Mouse (Mus musculus) lung, embryonic 16.5 days (tissue): Measurements from ENCODE around the gene Gabra1. TPM values are rescaled to one million over a fixed set of nuclear protein-coding genes. Genes with fewer than 3 reads are reported as not detected.

Source experiments
- ATAC-seq: fragments of 200-750 bp; cut with Nextera tagmentation; 2 replicates; pipeline ENCODE4 v1.8.0; 2017; ENCODE audit warnings: low read depth, mild to moderate bottlenecking, moderate library complexity
- H3K27ac ChIP-seq: fragments of 300-500 bp; sonication (generic); 2 replicates; pipeline ENCODE4 v1.5.1; 2014; ENCODE audit warnings: mild to moderate bottlenecking, control low read depth, low read length
- H3K27me3 ChIP-seq: fragments of 300-500 bp; sonication (generic); 2 replicates; pipeline ENCODE4 v1.6.1; 2014; ENCODE audit warnings: low read depth, low read length, mixed read lengths; ENCODE audit not compliant: control insufficient read depth, insufficient read depth
- H3K36me3 ChIP-seq: fragments of 300-500 bp; sonication (generic); 2 replicates; pipeline ENCODE4 v1.6.1; 2014; ENCODE audit warnings: low read length; ENCODE audit not compliant: control insufficient read depth, insufficient read depth
- H3K4me1 ChIP-seq: fragments of 300-500 bp; sonication (generic); replicated peaks from 2 replicates; pipeline ENCODE4 v1.6.1; 2014; ENCODE audit warnings: low read length, mixed read lengths; ENCODE audit not compliant: control insufficient read depth, insufficient read depth
- H3K4me2 ChIP-seq: fragments of 300-500 bp; sonication (generic); 2 replicates; pipeline ENCODE4 v1.6.1; 2014; ENCODE audit warnings: low read depth, low read length, control low read depth
- H3K4me3 ChIP-seq: fragments of 300-500 bp; sonication (generic); 2 replicates; pipeline ENCODE4 v1.5.1; 2014; ENCODE audit warnings: mild to moderate bottlenecking, low read length, control low read depth
- H3K9ac ChIP-seq: fragments of 300-500 bp; sonication (generic); 2 replicates; pipeline ENCODE4 v1.6.1; 2014; ENCODE audit warnings: low read length, control low read depth
- H3K9me3 ChIP-seq: fragments of 300-500 bp; sonication (generic); 2 replicates; pipeline ENCODE4 v1.6.1; 2016; ENCODE audit warnings: low read length; ENCODE audit not compliant: control insufficient read depth
- WGBS: fragments of 180-500 bp; shearing (Covaris S2); extraction: QIAGEN DNeasy Blood & Tissue Kit; methylation state at CpG from one replicate; pipeline ENCODE4 v1.1.7; 2014; 5-methylcytosine and 5-hydroxymethylcytosine counted together
- polyA plus RNA-seq: library from polyadenylated mRNA; unstranded; fragments of >200 nt; fragmentation: Nextera tagmentation; extraction: Ambion mirVana; gene quantifications from 2 replicates; pipeline ENCODE4 v1.2.1, GENCODE M21; 2015

Gabra1 gene
- polyA plus RNA-seq: 0.58 and 1.2 TPM in 2 replicates

GRCm38 (mm10) chr11:42182825-42183152 is at the start of gene Gabra1:
Gabra1 (minus strand) TSS chr11:42182930.
- Histone ChIP-seq H3K36me3 (no peaks in the 10 kb centered on the region), H3K4me2 (peak within 1 kb of the TSS; percentile 74), H3K27ac (no peak within 1 kb of the TSS), H3K27me3 (peaks cover 5% of the 10 kb centered on the region), H3K9me3 (no peaks in the 10 kb centered on the region), H3K4me1 (0 out of 2 replicates have a peak, but pooled peaks cover 4% of the 10 kb centered on the region), H3K4me3 (peak within 1 kb of the TSS; percentile 50), H3K9ac (peak within 1 kb of the TSS; percentile 58)
- ATAC-seq: no peak
- 2% methylated on average over 13 of the region's 13 CpGs for WGBS

GRCm38 (mm10) chr11:42181973-42182824 is 531 bp downstream of the Gabra1 start:
- WGBS: under 1% methylated on average over 35 of the region's 35 CpGs
- H3K36me3 ChIP-seq: no peaks in the 10 kb centered on the region
- H3K4me2 ChIP-seq: peak overlapping the region; percentile 74
- H3K27me3 ChIP-seq: peaks cover 5% of the 10 kb centered on the region
- no peaks in the 10 kb centered on the region for H3K9me3 ChIP-seq
- H3K9ac ChIP-seq: peak overlapping the region; percentile 58
- ATAC-seq: peak; percentile 36; the same call in 1 of the 2 replicates
- H3K4me1 ChIP-seq: 0 out of 2 replicates have a peak, but pooled peaks cover 4% of the 10 kb centered on the region
- no peak overlapping the region for H3K27ac ChIP-seq
- H3K4me3 ChIP-seq: peak overlapping the region; percentile 50

DNA sequence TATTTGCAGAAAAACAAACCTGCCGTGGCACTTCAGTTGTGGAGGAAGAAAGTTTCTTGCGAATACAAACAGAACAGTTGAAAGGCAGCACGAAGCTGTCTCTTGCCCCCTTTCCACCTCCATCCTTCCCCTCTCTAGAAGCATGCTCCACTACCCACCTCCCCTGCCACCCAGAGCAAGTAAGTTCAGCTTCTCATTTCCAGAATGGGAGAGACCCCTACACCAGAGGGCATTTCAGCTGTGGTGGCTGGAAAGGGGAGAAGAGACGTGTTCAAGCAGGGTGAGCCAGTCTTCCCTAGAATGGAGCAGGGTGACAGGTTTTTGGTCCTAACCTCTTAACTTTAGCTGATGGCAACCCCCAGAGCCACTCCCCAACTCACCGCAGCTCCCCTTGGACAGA is 1.3 kb downstream of the Gabra1 start:
- no peak for ATAC-seq
- H3K4me2 ChIP-seq: peak overlapping the region; percentile 74
- H3K27ac ChIP-seq: no peak overlapping the region
- H3K4me1 ChIP-seq: 0 out of 2 replicates have a peak, but pooled peaks cover 4% of the 10 kb centered on the region
- H3K9ac ChIP-seq: no peak overlapping the region
- no peaks in the 10 kb centered on the region for H3K36me3 ChIP-seq
- H3K4me3 ChIP-seq: no peak overlapping the region
- peaks cover 5% of the 10 kb centered on the region for H3K27me3 ChIP-seq
- 12% methylated on average over 5 of the region's 5 CpGs for WGBS
- no peaks in the 10 kb centered on the region for H3K9me3 ChIP-seq

DNA sequence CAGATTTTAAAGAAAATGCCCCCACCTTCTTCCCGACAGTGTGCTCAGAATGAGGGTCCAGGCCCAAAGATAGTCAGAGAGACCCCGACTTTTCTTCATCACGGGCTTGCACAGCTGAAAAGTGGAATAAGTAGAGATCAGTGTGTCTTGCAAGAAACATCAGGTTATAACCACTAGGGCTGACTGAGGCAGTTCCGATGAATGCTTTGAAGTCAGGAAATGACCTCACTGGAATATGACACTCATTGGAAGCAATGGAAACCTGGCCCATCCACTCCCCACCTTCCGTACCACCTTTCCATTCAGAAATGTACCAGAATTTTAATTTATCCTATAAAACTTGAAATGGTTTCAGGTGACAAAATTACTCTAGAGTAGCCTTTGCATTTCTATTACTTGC is 3.2 kb downstream of the Gabra1 start:
- H3K27ac ChIP-seq: no peak overlapping the region
- no peaks in the 10 kb centered on the region for H3K36me3 ChIP-seq
- H3K4me1 ChIP-seq: 0 out of 2 replicates have a peak, but pooled peaks cover 4% of the 10 kb centered on the region
- no peak overlapping the region for H3K9ac ChIP-seq
- ATAC-seq: no peak
- 71% methylated on average over 5 of the region's 5 CpGs for WGBS
- no peak overlapping the region for H3K4me2 ChIP-seq
- H3K27me3 ChIP-seq: peaks cover 5% of the 10 kb centered on the region
- no peaks in the 10 kb centered on the region for H3K9me3 ChIP-seq
- H3K4me3 ChIP-seq: no peak overlapping the region

- 87% methylated on average over 2 of the region's 2 CpGs for WGBS
Observed at GRCm38 (mm10) chr11:42178296-42178695, 4.4 kb downstream of the Gabra1 start.

DNA sequence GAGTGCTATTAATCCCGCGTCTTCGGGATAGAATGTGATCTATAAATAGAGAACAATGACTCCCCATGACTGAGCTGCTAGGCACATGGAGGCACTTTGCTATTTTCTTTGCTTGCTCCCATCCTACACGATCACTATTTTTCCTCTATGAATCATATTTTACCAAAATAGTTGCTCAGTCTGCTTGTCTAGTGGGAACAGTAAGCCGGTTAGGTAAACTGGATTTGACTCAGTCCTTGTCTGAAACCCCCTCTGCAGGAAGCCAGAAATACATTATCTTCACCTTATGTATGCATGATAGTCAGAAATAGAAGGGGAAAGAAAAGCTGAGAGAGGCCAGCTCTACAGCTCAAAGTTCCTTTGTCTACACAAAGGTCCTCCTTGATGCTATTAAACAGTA is 31.3 kb downstream of the Gabra1 start:
- H3K4me3 ChIP-seq: no peak overlapping the region
- WGBS: 86% methylated on average over 5 of the region's 5 CpGs
- H3K27me3 ChIP-seq: no peaks in the 10 kb centered on the region
- H3K27ac ChIP-seq: no peak overlapping the region
- no peaks in the 10 kb centered on the region for H3K36me3 ChIP-seq
- ATAC-seq: no peak
- H3K4me1 ChIP-seq: no peaks in the 10 kb centered on the region
- H3K9me3 ChIP-seq: no peaks in the 10 kb centered on the region
- H3K9ac ChIP-seq: no peak overlapping the region
- no peak overlapping the region for H3K4me2 ChIP-seq

More at GRCm38 (mm10) chr11:42178296-42178695, 4.4 kb downstream of the Gabra1 start:
- Histone ChIP-seq H3K4me2 (no peak overlapping the region), H3K27me3 (peaks cover 5% of the 10 kb centered on the region), H3K36me3 (no peaks in the 10 kb centered on the region), H3K9me3 (no peaks in the 10 kb centered on the region), H3K27ac (no peak overlapping the region), H3K9ac (no peak overlapping the region), H3K4me3 (no peak overlapping the region), H3K4me1 (0 out of 2 replicates have a peak, but pooled peaks cover 4% of the 10 kb centered on the region)
- no peak for ATAC-seq

DNA sequence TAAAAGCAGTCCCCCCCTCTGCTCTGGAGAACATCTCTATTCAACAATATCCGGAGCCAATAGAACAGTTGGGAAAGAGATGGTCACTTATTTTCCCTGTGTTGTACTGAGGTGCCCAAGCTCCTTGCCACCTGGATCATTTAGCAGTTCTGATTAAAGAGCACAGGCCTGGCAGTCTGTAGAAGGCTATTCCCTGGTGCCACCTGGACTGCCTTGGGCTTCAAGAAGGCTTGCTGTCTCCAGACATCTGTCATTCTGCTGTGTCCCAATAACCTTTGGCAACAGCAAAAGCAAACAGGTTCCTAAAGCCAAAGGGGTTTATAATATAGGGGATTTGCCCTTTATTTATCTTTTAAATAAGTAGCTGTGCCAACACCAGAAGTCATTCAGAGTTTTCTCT is 65.8 kb downstream of the Gabra1 start:
- no peaks in the 10 kb centered on the region for H3K27me3 ChIP-seq
- no peak overlapping the region for H3K27ac ChIP-seq
- WGBS: 96% methylated on average over 1 of the region's 1 CpGs
- no peak for ATAC-seq
- no peak overlapping the region for H3K4me2 ChIP-seq
- H3K36me3 ChIP-seq: no peaks in the 10 kb centered on the region
- no peak overlapping the region for H3K4me3 ChIP-seq
- no peak overlapping the region for H3K9ac ChIP-seq
- H3K4me1 ChIP-seq: no peaks in the 10 kb centered on the region
- no peaks in the 10 kb centered on the region for H3K9me3 ChIP-seq

DNA sequence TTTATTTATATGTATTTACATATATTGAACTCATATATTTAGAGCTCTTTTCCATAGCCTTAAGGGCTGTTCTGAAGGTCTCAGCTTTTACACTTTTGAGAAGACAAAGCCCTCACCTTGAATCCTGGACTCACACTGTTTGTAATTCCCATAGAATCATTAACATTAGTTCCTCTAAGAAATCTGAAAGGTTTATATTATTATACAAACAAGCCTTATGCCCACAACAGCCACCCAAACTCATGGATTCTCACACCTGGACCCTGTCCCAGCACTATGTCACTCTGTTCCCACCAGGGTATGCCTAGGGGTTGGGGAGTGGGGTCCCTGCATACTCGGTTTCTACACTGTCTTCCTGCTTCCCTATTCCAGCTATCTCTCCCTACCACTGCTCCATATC is 72.7 kb downstream of the Gabra1 start:
- Histone ChIP-seq H3K9me3 (no peaks in the 10 kb centered on the region), H3K9ac (no peak overlapping the region), H3K4me1 (no peaks in the 10 kb centered on the region), H3K4me2 (no peak overlapping the region), H3K27me3 (no peaks in the 10 kb centered on the region), H3K4me3 (no peak overlapping the region), H3K27ac (no peak overlapping the region), H3K36me3 (no peaks in the 10 kb centered on the region)
- 63% methylated on average over 1 of the region's 1 CpGs for WGBS
- ATAC-seq: no peak

- no peak overlapping the region for H3K9ac ChIP-seq
- H3K27ac ChIP-seq: no peak overlapping the region
- ATAC-seq: no peak
- no peaks in the 10 kb centered on the region for H3K9me3 ChIP-seq
- no peaks in the 10 kb centered on the region for H3K27me3 ChIP-seq
- H3K36me3 ChIP-seq: no peaks in the 10 kb centered on the region
- no peaks in the 10 kb centered on the region for H3K4me1 ChIP-seq
- H3K4me3 ChIP-seq: no peak overlapping the region
- H3K4me2 ChIP-seq: no peak overlapping the region
Observed at GRCm38 (mm10) chr11:42109627-42110026, 73.1 kb downstream of the Gabra1 start.
